Mouse (Mus musculus) hindbrain, embryonic 16.5 days (tissue): Measurements from ENCODE around the gene Gm44502. TPM values are rescaled to one million over a fixed set of nuclear protein-coding genes. Genes with fewer than 3 reads are reported as not detected.

Experiments used
- ATAC-seq: fragments of 200-750 bp; cut with Nextera tagmentation; 2 replicates; pipeline ENCODE4 v1.8.0; 2017; ENCODE audit warnings: moderate TSS enrichment, moderate library complexity
- H3K27ac ChIP-seq: fragments of 300-500 bp; sonication (generic); 2 replicates; pipeline ENCODE4 v1.5.1; 2014; ENCODE audit warnings: low read depth, mild to moderate bottlenecking, control low read depth, low read length, moderate library complexity
- H3K27me3 ChIP-seq: fragments of 300-500 bp; sonication (generic); replicated peaks from 2 replicates; pipeline ENCODE4 v1.6.1; 2014; ENCODE audit warnings: low read length; ENCODE audit not compliant: control insufficient read depth, insufficient read depth
- H3K36me3 ChIP-seq: fragments of 300-500 bp; sonication (generic); 2 replicates; pipeline ENCODE4 v1.6.1; 2014; ENCODE audit warnings: mild to moderate bottlenecking, low read length, moderate library complexity, mixed read lengths; ENCODE audit not compliant: control insufficient read depth, insufficient read depth
- H3K4me1 ChIP-seq: fragments of 300-500 bp; sonication (generic); 2 replicates; pipeline ENCODE4 v1.6.1; 2014; ENCODE audit warnings: low read depth, low read length; ENCODE audit not compliant: control insufficient read depth, insufficient read depth
- H3K4me2 ChIP-seq: fragments of 300-500 bp; sonication (generic); 2 replicates; pipeline ENCODE4 v1.6.1; 2014; ENCODE audit warnings: mild to moderate bottlenecking, low read length, control low read depth, moderate library complexity
- H3K4me3 ChIP-seq: fragments of 300-500 bp; sonication (generic); 2 replicates; pipeline ENCODE4 v1.5.1; 2014; ENCODE audit warnings: mild to moderate bottlenecking, low read length, control low read depth, moderate library complexity
- H3K9ac ChIP-seq: fragments of 300-500 bp; sonication (generic); 2 replicates; pipeline ENCODE4 v1.6.1; 2014; ENCODE audit warnings: low read depth, mild to moderate bottlenecking, control low read depth, low read length, moderate library complexity
- H3K9me3 ChIP-seq: fragments of 300-500 bp; sonication (generic); 2 replicates; pipeline ENCODE4 v1.6.1; 2014; ENCODE audit warnings: mild to moderate bottlenecking, low read length, moderate library complexity; ENCODE audit not compliant: control insufficient read depth
- WGBS: fragments of 180-500 bp; shearing (Covaris S2); extraction: QIAGEN DNeasy Blood & Tissue Kit; methylation state at CpG from one replicate; pipeline ENCODE4 v1.1.7; 2014; 5-methylcytosine and 5-hydroxymethylcytosine counted together
- polyA plus RNA-seq: library from polyadenylated mRNA; unstranded; fragments of >200 nt; fragmentation: Nextera tagmentation; extraction: Ambion mirVana; gene quantifications from 2 replicates; pipeline ENCODE4 v1.2.1, GENCODE M21; 2015

The Gm44502 gene
- polyA plus RNA-seq, 1 experiment from 2014 or later, result 0.11 TPM

DNA sequence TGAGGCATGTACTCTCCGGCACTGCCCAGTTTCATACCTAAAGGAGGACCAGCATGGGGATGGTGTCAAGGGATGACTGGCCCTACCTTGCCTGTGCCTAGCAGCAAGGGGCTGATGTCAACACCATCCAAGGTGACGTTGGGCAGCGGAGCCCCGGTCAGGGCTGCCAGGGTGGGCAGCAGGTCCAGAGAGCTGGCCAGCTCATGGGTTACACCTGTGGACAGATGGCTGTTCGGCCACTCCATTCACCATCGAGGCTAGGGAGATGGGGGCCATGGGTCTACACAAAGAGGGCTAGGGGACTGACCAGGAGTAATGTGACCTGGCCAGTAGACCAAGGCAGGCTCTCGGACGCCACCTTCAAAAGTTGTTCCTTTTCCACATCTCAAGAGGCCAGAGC is 44.4 kb upstream of the Gm44502 start:
- Histone ChIP-seq H3K9me3 (no peaks in the 10 kb centered on the region), H3K36me3 (no peaks in the 10 kb centered on the region), H3K9ac (no peak overlapping the region), H3K4me2 (no peak overlapping the region), H3K27ac (no peak overlapping the region), H3K4me3 (no peak overlapping the region), H3K4me1 (peaks cover 18% of the 10 kb centered on the region), H3K27me3 (no peaks in the 10 kb centered on the region)
- 97% methylated on average over 8 of the region's 8 CpGs for WGBS
- ATAC-seq, result no peak

DNA sequence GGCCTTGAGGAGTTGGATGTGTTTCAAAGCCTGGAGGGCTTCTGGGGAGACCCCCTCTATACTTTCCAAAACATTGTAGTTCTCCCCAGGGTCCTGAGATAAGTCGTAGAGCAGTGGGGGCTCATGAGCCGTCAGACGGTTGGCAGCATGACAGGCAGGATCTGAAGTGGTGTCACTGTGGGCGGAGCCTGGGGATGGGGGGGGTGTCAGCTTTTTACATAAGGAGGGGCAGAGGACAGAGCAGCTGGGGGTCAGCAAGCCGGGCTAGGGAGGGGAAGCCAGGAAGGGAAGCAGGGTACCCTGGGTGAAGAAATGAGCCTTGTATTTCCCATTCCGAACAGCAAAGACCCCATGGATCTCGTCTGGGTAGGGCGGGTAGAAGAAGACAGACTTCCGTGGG is 43.9 kb upstream of the Gm44502 start:
- WGBS, result 84% methylated on average over 9 of the region's 9 CpGs
- Histone ChIP-seq H3K4me1 (peaks cover 18% of the 10 kb centered on the region), H3K27me3 (no peaks in the 10 kb centered on the region), H3K27ac (no peak overlapping the region), H3K9ac (no peak overlapping the region), H3K9me3 (no peaks in the 10 kb centered on the region), H3K4me2 (no peak overlapping the region), H3K4me3 (no peak overlapping the region), H3K36me3 (no peaks in the 10 kb centered on the region)
- ATAC-seq, result no peak

DNA sequence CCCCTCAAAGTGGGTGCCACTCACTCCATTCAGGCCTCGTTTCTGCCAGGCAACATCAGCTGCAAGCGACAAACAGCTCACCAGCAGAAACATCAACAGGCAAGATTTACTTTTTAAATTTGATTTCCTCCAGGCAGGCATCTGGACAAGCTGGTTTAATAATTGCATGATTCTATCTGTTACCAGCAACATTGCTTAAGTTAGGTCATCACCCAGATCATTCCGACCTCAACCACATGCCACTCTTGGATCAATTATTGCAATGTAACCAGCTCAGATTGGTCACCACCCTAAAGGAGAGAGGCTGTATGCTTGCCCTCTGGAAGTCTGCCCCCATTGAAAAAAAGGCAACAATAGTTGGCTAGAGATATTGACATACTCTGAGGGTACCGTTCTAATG is 42.0 kb upstream of the Gm44502 start:
- Histone ChIP-seq H3K4me1 (peaks cover 9% of the 10 kb centered on the region), H3K27me3 (no peaks in the 10 kb centered on the region), H3K4me3 (no peak overlapping the region), H3K9me3 (no peaks in the 10 kb centered on the region), H3K36me3 (no peaks in the 10 kb centered on the region), H3K27ac (no peak overlapping the region), H3K9ac (no peak overlapping the region), H3K4me2 (no peak overlapping the region)
- ATAC-seq, result no peak
- WGBS, result 86% methylated on average over 4 of the region's 4 CpGs

GRCm38 (mm10) chr15:89468577-89468976 is 39.1 kb upstream of the Gm44502 start:
- H3K27ac ChIP-seq, result no peak overlapping the region
- no peaks in the 10 kb centered on the region for H3K27me3 ChIP-seq
- H3K4me3 ChIP-seq, result no peak overlapping the region
- no peak overlapping the region for H3K9ac ChIP-seq
- no peaks in the 10 kb centered on the region for H3K9me3 ChIP-seq
- no peak for ATAC-seq
- H3K4me1 ChIP-seq, result no peaks in the 10 kb centered on the region
- H3K4me2 ChIP-seq, result no peak overlapping the region
- WGBS, result 27% methylated on average over 2 of the region's 2 CpGs
- H3K36me3 ChIP-seq, result 0 out of 2 replicates have a peak, but pooled peaks cover under 1% of the 10 kb centered on the region

GRCm38 (mm10) chr15:89465052-89465451 is 35.6 kb upstream of the Gm44502 start:
- Histone ChIP-seq H3K4me1 (no peaks in the 10 kb centered on the region), H3K27me3 (no peaks in the 10 kb centered on the region), H3K27ac (no peak overlapping the region), H3K4me3 (no peak overlapping the region), H3K9me3 (no peaks in the 10 kb centered on the region), H3K4me2 (no peak overlapping the region), H3K36me3 (peaks cover 18% of the 10 kb centered on the region), H3K9ac (no peak overlapping the region)
- peak; percentile 50 for ATAC-seq
- WGBS, result 4% methylated on average over 1 of the region's 1 CpGs

DNA sequence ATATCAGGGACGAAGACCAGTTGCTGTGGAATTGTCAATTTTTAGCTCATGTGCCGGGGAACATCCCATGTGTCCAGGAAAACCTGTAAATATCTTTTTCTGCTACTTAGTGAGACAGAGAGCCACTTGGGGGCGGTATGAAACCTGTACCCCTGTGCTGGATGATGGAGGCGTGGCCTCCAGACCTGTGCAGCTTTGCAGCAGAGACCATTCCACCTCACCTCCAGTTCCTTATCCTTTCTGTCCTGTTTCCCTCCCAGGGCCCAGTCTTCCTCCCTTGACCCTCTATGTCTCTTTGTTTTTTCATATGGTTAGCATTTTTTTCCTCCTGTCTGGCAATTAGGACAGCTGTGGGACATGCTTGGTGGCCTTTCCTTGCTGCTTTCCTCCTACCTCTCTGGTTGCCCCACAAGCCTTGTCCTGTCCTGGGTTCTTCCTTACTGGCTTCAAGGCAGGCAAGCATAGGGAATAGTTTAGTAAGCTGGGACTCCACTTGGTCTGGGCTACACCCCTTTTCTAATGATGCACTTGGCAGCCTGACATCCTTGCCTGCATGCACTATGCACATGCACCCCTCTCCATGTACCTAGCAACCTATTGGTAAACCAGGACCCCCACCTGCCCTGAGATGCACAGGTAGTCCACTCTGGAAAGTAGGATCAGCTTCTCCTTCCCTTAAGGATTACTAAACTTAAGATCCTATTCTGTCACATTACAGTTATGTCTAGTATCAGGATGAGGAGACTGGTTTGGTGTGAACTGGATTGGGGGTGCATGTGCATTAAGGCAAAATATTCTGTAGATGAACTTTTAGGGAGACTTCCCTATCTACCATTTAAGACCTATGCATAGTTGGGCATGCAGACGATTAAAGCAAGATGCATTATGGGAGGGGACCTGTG is 34.1 kb upstream of the Gm44502 start:
- H3K4me1 ChIP-seq, result no peaks in the 10 kb centered on the region
- H3K4me2 ChIP-seq, result no peak overlapping the region
- ATAC-seq, result no peak
- no peak overlapping the region for H3K4me3 ChIP-seq
- 64% methylated on average over 5 of the region's 5 CpGs for WGBS
- no peaks in the 10 kb centered on the region for H3K27me3 ChIP-seq
- H3K9ac ChIP-seq, result no peak overlapping the region
- no peak overlapping the region for H3K27ac ChIP-seq
- no peaks in the 10 kb centered on the region for H3K9me3 ChIP-seq
- H3K36me3 ChIP-seq, result peaks cover 29% of the 10 kb centered on the region

GRCm38 (mm10) chr15:89462176-89462575 is 32.7 kb upstream of the Gm44502 start:
- no peak overlapping the region for H3K4me3 ChIP-seq
- no peaks in the 10 kb centered on the region for H3K27me3 ChIP-seq
- ATAC-seq, result no peak
- WGBS, result 86% methylated on average over 7 of the region's 7 CpGs
- no peaks in the 10 kb centered on the region for H3K9me3 ChIP-seq
- no peaks in the 10 kb centered on the region for H3K4me1 ChIP-seq
- H3K4me2 ChIP-seq, result no peak overlapping the region
- H3K36me3 ChIP-seq, result peaks cover 43% of the 10 kb centered on the region
- H3K9ac ChIP-seq, result no peak overlapping the region
- no peak overlapping the region for H3K27ac ChIP-seq

DNA sequence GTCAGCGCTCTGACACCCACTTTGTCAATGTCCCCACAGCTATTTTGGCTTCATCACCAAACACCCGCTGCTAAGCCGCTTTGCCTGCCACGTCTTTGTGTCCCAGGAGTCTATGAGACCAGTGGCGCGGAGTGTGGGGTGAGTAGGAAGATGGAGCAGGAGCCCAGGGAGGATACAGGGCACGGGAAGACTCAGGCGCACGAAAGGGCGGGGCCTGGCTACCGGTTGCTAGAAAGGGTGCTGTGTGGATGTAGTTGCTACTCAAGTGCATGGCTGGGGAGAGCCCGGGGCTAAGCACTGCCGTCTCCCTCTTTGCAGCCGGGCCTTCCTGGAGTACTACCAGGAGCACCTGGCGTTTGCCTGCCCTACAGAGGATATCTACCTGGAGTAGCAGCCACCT is 31.8 kb upstream of the Gm44502 start:
- H3K9me3 ChIP-seq, result no peaks in the 10 kb centered on the region
- no peaks in the 10 kb centered on the region; the same call in 1 of the 2 replicates for H3K4me1 ChIP-seq
- H3K9ac ChIP-seq, result no peak overlapping the region
- H3K4me2 ChIP-seq, result no peak overlapping the region
- H3K4me3 ChIP-seq, result no peak overlapping the region
- no peaks in the 10 kb centered on the region for H3K27me3 ChIP-seq
- WGBS, result 81% methylated on average over 15 of the region's 15 CpGs
- no peak overlapping the region for H3K27ac ChIP-seq
- no peak for ATAC-seq
- H3K36me3 ChIP-seq, result peaks cover 51% of the 10 kb centered on the region

DNA sequence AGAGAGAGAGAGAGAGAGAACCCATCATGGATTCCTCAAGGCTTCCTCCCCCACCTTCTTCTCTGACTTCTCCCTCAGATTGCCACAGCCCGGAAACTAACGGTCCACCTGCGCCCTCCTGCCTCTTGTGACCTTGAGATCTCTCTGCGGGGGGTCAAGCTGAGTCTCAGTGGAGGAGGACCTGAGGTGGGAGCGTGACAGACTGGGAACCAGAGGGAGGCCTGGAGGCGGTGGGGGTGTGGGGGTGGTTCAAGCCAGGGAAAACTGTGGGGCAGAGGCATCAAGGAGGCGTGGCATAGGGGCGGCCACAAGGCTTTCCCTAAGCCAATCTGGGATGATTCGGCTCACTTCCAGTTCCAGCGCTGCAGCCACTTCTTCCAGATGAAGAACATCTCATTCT is 30.8 kb upstream of the Gm44502 start:
- H3K4me3 ChIP-seq, result no peak overlapping the region
- no peak overlapping the region for H3K9ac ChIP-seq
- H3K36me3 ChIP-seq, result peaks cover 52% of the 10 kb centered on the region
- no peak overlapping the region for H3K27ac ChIP-seq
- no peak for ATAC-seq
- H3K4me1 ChIP-seq, result peaks cover 9% of the 10 kb centered on the region
- no peaks in the 10 kb centered on the region for H3K9me3 ChIP-seq
- WGBS, result 79% methylated on average over 10 of the region's 10 CpGs
- no peak overlapping the region for H3K4me2 ChIP-seq
- H3K27me3 ChIP-seq, result no peaks in the 10 kb centered on the region
